Mouse (Mus musculus) c-Kit-positive CD71-positive TER-119-positive erythroid progenitor cells, embryonic 14.5 days (primary cell): ENCODE measurements at regions not wholly inside any gene's neighbourhood (a gene's known extent, or its start where the extent isn't known, plus 50 kb on each side); places are given as distances from the start of the nearest gene placed in this dataset.

ENCODE experiments used
- DNase-seq: peaks from one replicate; pipeline ENCODE4 v3.0.0-alpha.2; 2013; ENCODE audit warnings: low spot score

- DNase-seq, result no peak
These were observed 433.0 kb upstream of the Atp11b start for GRCm38 (mm10) chr3:35320844-35321393.

- DNase-seq, result no peak
These were observed 431.9 kb upstream of the Atp11b start for GRCm38 (mm10) chr3:35321991-35322390.

GRCm38 (mm10) chr3:35322899-35323298 lies 431.0 kb upstream of the Atp11b start:
- DNase-seq, result no peak

GRCm38 (mm10) chr3:35323450-35324077 lies 430.3 kb upstream of the Atp11b start:
- no peak for DNase-seq

GRCm38 (mm10) chr3:35324186-35324585 lies 429.7 kb upstream of the Atp11b start:
- DNase-seq, result no peak

- DNase-seq, result no peak
These were observed 421.2 kb upstream of the Atp11b start for GRCm38 (mm10) chr3:35332534-35333272.

GRCm38 (mm10) chr3:35334017-35334416 lies 419.9 kb upstream of the Atp11b start:
- DNase-seq, result no peak

- DNase-seq, result no peak
These were observed 419.4 kb upstream of the Atp11b start for GRCm38 (mm10) chr3:35334546-35334945.

- no peak for DNase-seq
These were observed 418.1 kb upstream of the Atp11b start for GRCm38 (mm10) chr3:35335837-35336236.

GRCm38 (mm10) chr3:35340525-35340924 lies 413.4 kb upstream of the Atp11b start:
- DNase-seq, result no peak

- DNase-seq, result no peak
These were observed 412.7 kb upstream of the Atp11b start for GRCm38 (mm10) chr3:35340935-35341800.

- no peak for DNase-seq
These were observed 412.1 kb upstream of the Atp11b start for GRCm38 (mm10) chr3:35341840-35342239.

GRCm38 (mm10) chr3:35342584-35342983 lies 411.3 kb upstream of the Atp11b start:
- DNase-seq, result no peak

GRCm38 (mm10) chr3:35343936-35344335 lies 410.0 kb upstream of the Atp11b start:
- no peak for DNase-seq

GRCm38 (mm10) chr3:35349114-35349513 lies 404.8 kb upstream of the Atp11b start:
- no peak for DNase-seq

- no peak for DNase-seq
These were observed 400.5 kb upstream of the Atp11b start for GRCm38 (mm10) chr3:35353442-35353841.

GRCm38 (mm10) chr3:35353920-35354319 lies 400.0 kb upstream of the Atp11b start:
- no peak for DNase-seq

- DNase-seq, result no peak
These were observed 399.6 kb upstream of the Atp11b start for GRCm38 (mm10) chr3:35354356-35354755.

GRCm38 (mm10) chr3:35357111-35357510 lies 396.8 kb upstream of the Atp11b start:
- DNase-seq, result no peak

- no peak for DNase-seq
These were observed 395.4 kb upstream of the Atp11b start for GRCm38 (mm10) chr3:35358541-35358940.

- DNase-seq, result no peak
These were observed 394.6 kb upstream of the Atp11b start for GRCm38 (mm10) chr3:35359288-35359687.

GRCm38 (mm10) chr3:35360515-35360914 lies 393.4 kb upstream of the Atp11b start:
- DNase-seq, result no peak
